Mouse (Mus musculus): ENCODE results near the gene Cmtr1.
A peak's percentile ranks its signal among the peaks of the same experiment; 100 is the strongest.

Cmtr1 gene

GRCm38 (mm10) chr17:29669030-29669429, 8.6 kb downstream of the Cmtr1 start:
- DNase-seq (ENCODE audit: low spot score in 2 of 2): no peak

- DNase-seq (ENCODE audit: low spot score in 2 of 2): no peak
These were observed 9.5 kb downstream of the Cmtr1 start for GRCm38 (mm10) chr17:29669936-29670335.

GRCm38 (mm10) chr17:29671021-29671420, 10.6 kb downstream of the Cmtr1 start:
- no peak for DNase-seq (ENCODE audit: low spot score in 2 of 2)

GRCm38 (mm10) chr17:29673325-29673724, 12.9 kb downstream of the Cmtr1 start:
- DNase-seq (ENCODE audit: low spot score in 2 of 2): no peak

- no peak for DNase-seq (ENCODE audit: low spot score in 2 of 2)
These were observed 18.1 kb downstream of the Cmtr1 start for GRCm38 (mm10) chr17:29678526-29678925.

- DNase-seq (ENCODE audit: low spot score in 2 of 2): no peak
These were observed 18.8 kb downstream of the Cmtr1 start for GRCm38 (mm10) chr17:29679038-29679767.

GRCm38 (mm10) chr17:29680174-29680573, 19.8 kb downstream of the Cmtr1 start:
- no peak for DNase-seq (ENCODE audit: low spot score in 2 of 2)

- DNase-seq (ENCODE audit: low spot score in 2 of 2): no peak
These were observed 20.5 kb downstream of the Cmtr1 start for GRCm38 (mm10) chr17:29680921-29681320.

GRCm38 (mm10) chr17:29681669-29682068, 21.3 kb downstream of the Cmtr1 start:
- DNase-seq (ENCODE audit: low spot score in 2 of 2): no peak

- DNase-seq (ENCODE audit: low spot score in 2 of 2): no peak
These were observed 21.9 kb downstream of the Cmtr1 start for GRCm38 (mm10) chr17:29682261-29682660.

- no peak for DNase-seq (ENCODE audit: low spot score in 2 of 2)
These were observed 22.7 kb downstream of the Cmtr1 start for GRCm38 (mm10) chr17:29683127-29683526.

GRCm38 (mm10) chr17:29684275-29684674, 23.9 kb downstream of the Cmtr1 start:
- DNase-seq (ENCODE audit: low spot score in 2 of 2): no peak

- DNase-seq (ENCODE audit: low spot score in 2 of 2): no peak
These were observed 26.4 kb downstream of the Cmtr1 start for GRCm38 (mm10) chr17:29686771-29687170.

- no peak for DNase-seq (ENCODE audit: low spot score in 2 of 2)
These were observed 27.0 kb downstream of the Cmtr1 start for GRCm38 (mm10) chr17:29687373-29687772.

- no peak for DNase-seq (ENCODE audit: low spot score in 2 of 2)
These were observed 28.2 kb downstream of the Cmtr1 start for GRCm38 (mm10) chr17:29688610-29689009.

GRCm38 (mm10) chr17:29690257-29690656, 29.9 kb downstream of the Cmtr1 start:
- DNase-seq (ENCODE audit: low spot score in 2 of 2): no peak

GRCm38 (mm10) chr17:29692827-29693226, 32.4 kb downstream of the Cmtr1 start:
- DNase-seq (ENCODE audit: low spot score in 2 of 2): no peak

- peak; percentile 76 to 78 for DNase-seq (ENCODE audit: low spot score in 2 of 2)
These were observed 33.2 kb downstream of the Cmtr1 start for GRCm38 (mm10) chr17:29693571-29693970.

- no peak for DNase-seq (ENCODE audit: low spot score in 2 of 2)
These were observed 34.1 kb downstream of the Cmtr1 start for GRCm38 (mm10) chr17:29694516-29694915.

GRCm38 (mm10) chr17:29696940-29697339, 36.5 kb downstream of the Cmtr1 start:
- DNase-seq (ENCODE audit: low spot score in 2 of 2): no peak

GRCm38 (mm10) chr17:29698421-29698820, 38.0 kb downstream of the Cmtr1 start:
- no peak for DNase-seq (ENCODE audit: low spot score in 2 of 2)

GRCm38 (mm10) chr17:29700573-29700972, 40.2 kb downstream of the Cmtr1 start:
- DNase-seq (ENCODE audit: low spot score in 2 of 2): no peak

GRCm38 (mm10) chr17:29702938-29703710, 42.7 kb downstream of the Cmtr1 start:
- DNase-seq (ENCODE audit: low spot score in 2 of 2): no peak

Data from thymus, postnatal 10 days (tissue).